Mouse (Mus musculus): ENCODE measurements at regions not wholly inside any gene's neighbourhood (a gene's known extent, or its start where the extent isn't known, plus 50 kb on each side); places are given as distances from the start of the nearest gene placed in this dataset.

DNA sequence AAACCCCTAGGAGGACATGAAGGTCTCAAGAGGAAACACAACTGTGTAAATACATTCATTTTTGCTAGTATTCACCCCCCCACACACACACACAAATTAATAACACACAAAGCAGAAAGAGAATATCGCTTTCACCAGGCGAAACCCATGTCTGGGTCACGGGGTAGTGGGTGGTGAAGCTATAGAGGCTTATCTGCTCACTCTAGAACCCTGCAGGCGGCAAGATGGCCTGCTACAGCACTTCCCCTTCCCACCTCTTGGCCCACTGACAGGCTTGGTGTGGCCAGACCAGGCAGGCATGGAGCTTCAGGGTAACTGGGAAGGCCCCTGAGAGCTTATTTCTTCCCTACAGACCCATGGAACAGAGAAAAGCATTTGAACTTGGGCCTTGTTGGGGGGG lies 119.6 kb downstream of the 2410131K14Rik start:
- WGBS, result 73% methylated on average over 4 of the region's 4 CpGs
- DNase-seq (ENCODE audit: low read depth in 1 of 2, low spot score in 2 of 2), result no peak
- Histone ChIP-seq H3K27me3 (ENCODE audit: control insufficient read depth, insufficient read depth, low read length) (no peaks in the 10 kb centered on the region), H3K27ac (ENCODE audit: insufficient read depth, low read length) (no peak overlapping the region), H3K4me1 (ENCODE audit: control insufficient read depth, insufficient read depth, insufficient read length) (peaks cover 23% of the 10 kb centered on the region), H3K4me3 (ENCODE audit: extremely low read depth, insufficient read depth, insufficient read length) (no peak overlapping the region), H3K36me3 (ENCODE audit: control insufficient read depth, insufficient read depth, low read length) (no peaks in the 10 kb centered on the region)
- TF ChIP-seq POLR2A (IDR thresholded peaks at IDR 0.05; ENCODE audit: low read depth, low read length) (no peak), CTCF (IDR thresholded peaks at IDR 0.05; ENCODE audit: extremely low read depth, insufficient read depth, insufficient read length, insufficient replicate concordance) (no peak)

DNA sequence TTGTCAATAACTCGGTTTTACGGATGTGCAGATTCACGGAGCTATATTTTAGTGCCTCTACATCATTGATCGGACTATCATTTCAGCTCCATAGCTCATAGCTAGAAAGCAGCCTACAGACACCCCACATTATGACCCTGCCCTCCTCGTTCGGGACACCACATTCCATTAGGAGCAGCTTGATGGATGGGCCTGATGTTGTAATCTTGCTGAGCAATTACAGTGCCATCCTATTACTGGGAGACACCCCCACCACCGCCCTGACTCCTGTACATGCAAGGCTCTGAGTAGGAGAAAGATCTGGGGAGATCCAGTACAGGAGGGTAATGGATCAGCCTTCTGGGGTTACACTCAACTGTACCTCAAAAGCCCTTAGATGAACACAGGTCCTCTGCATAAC lies 120.2 kb downstream of the 2410131K14Rik start:
- TF ChIP-seq CTCF (IDR thresholded peaks at IDR 0.05; ENCODE audit: extremely low read depth, insufficient read depth, insufficient read length, insufficient replicate concordance) (no peak), POLR2A (IDR thresholded peaks at IDR 0.05; ENCODE audit: low read depth, low read length) (no peak)
- no peaks in the 10 kb centered on the region for H3K36me3 ChIP-seq (ENCODE audit: control insufficient read depth, insufficient read depth, low read length)
- DNase-seq (ENCODE audit: low read depth in 1 of 2, low spot score in 2 of 2), result no peak
- no peak overlapping the region for H3K4me3 ChIP-seq (ENCODE audit: extremely low read depth, insufficient read depth, insufficient read length)
- H3K4me1 ChIP-seq (ENCODE audit: control insufficient read depth, insufficient read depth, insufficient read length), result peaks cover 22% of the 10 kb centered on the region
- 93% methylated on average over 7 of the region's 7 CpGs for WGBS
- H3K27ac ChIP-seq (ENCODE audit: insufficient read depth, low read length), result no peak overlapping the region
- H3K27me3 ChIP-seq (ENCODE audit: control insufficient read depth, insufficient read depth, low read length), result no peaks in the 10 kb centered on the region

DNA sequence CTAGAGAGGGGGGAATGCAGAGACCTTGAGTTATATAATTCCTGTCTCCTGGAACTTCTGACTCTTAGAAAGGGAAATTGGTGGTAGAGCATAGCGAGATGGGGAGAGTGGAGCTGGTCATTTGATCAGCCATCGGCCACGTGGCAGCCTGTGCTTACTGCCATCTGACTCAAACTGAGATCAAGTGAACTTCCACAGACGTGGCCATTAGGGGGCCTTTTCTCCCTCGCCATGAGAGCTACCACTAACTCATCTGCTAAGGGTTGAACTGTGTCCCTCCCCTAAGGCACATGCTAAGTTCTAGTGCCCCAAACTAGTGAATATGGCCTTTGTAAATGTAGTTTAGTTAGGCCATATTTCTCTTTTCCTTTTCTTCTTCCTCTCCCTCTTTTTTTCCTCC lies 120.6 kb downstream of the 2410131K14Rik start:
- Histone ChIP-seq H3K27me3 (ENCODE audit: control insufficient read depth, insufficient read depth, low read length) (no peaks in the 10 kb centered on the region), H3K4me1 (ENCODE audit: control insufficient read depth, insufficient read depth, insufficient read length) (peaks cover 19% of the 10 kb centered on the region), H3K27ac (ENCODE audit: insufficient read depth, low read length) (no peak overlapping the region), H3K36me3 (ENCODE audit: control insufficient read depth, insufficient read depth, low read length) (no peaks in the 10 kb centered on the region), H3K4me3 (ENCODE audit: extremely low read depth, insufficient read depth, insufficient read length) (no peak overlapping the region)
- no peak for TF ChIP-seq CTCF (IDR thresholded peaks at IDR 0.05; ENCODE audit: extremely low read depth, insufficient read depth, insufficient read length, insufficient replicate concordance)
- no peak for TF ChIP-seq POLR2A (IDR thresholded peaks at IDR 0.05; ENCODE audit: low read depth, low read length)
- 68% methylated on average over 5 of the region's 5 CpGs for WGBS
- no peak for DNase-seq (ENCODE audit: low read depth in 1 of 2, low spot score in 2 of 2)

DNA sequence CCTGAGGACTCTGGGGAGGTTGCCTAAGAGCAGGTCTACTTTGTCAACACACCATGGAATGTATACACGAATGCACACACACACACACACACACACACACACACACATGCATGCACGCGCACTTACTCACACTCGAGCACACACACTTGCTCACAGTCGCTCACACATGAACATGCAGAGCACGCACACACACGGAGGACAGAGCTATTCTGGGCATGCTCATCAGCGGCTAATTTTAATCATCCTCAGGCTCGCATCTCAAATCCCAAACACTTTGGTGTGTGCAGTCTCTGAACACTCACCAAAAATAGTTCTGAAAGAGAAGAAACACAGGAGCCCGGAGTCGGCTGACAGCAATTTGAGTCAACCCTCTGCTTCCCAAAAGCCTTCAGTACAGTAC lies 122.0 kb downstream of the 2410131K14Rik start:
- no peak for DNase-seq (ENCODE audit: low read depth in 1 of 2, low spot score in 2 of 2)
- H3K4me3 ChIP-seq (ENCODE audit: extremely low read depth, insufficient read depth, insufficient read length), result no peak overlapping the region
- 92% methylated on average over 11 of the region's 11 CpGs for WGBS

DNA sequence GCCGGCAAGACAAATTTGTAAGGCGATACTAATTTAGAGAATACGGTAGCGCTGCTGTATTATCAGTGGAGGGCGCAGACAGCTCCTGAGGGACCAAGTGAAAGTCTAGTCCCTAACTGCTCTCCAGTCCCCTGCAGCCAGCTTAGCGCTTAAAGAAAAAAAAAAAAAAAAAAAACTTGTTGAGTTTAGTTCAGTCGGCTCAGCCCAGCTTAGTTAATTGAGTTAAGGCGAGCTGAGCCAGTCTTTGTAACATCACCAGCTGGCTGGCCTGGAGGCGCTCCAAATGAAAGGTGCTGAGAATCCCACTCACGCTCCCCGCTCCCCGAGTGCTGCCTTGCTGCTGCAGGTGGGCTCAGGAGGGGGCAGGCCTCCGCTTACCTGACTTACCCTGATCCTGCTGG lies 128.6 kb downstream of the 2410131K14Rik start:
- Histone ChIP-seq H3K27ac (ENCODE audit: insufficient read depth, low read length) (no peak overlapping the region), H3K4me1 (ENCODE audit: control insufficient read depth, insufficient read depth, insufficient read length) (peaks cover 11% of the 10 kb centered on the region), H3K36me3 (ENCODE audit: control insufficient read depth, insufficient read depth, low read length) (no peaks in the 10 kb centered on the region), H3K4me3 (ENCODE audit: extremely low read depth, insufficient read depth, insufficient read length) (no peak overlapping the region), H3K27me3 (ENCODE audit: control insufficient read depth, insufficient read depth, low read length) (no peaks in the 10 kb centered on the region)
- no peak for TF ChIP-seq POLR2A (IDR thresholded peaks at IDR 0.05; ENCODE audit: low read depth, low read length)
- 64% methylated on average over 13 of the region's 13 CpGs for WGBS
- DNase-seq (ENCODE audit: low read depth in 1 of 2, low spot score in 2 of 2), result no peak

More for the DNA sequence above, 122.0 kb downstream of the 2410131K14Rik start:
- no peak for TF ChIP-seq POLR2A (IDR thresholded peaks at IDR 0.05; ENCODE audit: low read depth, low read length)
- TF ChIP-seq CTCF (IDR thresholded peaks at IDR 0.05; ENCODE audit: extremely low read depth, insufficient read depth, insufficient read length, insufficient replicate concordance), result no peak
- peaks cover 6% of the 10 kb centered on the region for H3K4me1 ChIP-seq (ENCODE audit: control insufficient read depth, insufficient read depth, insufficient read length)
- H3K27me3 ChIP-seq (ENCODE audit: control insufficient read depth, insufficient read depth, low read length), result no peaks in the 10 kb centered on the region
- no peak overlapping the region for H3K27ac ChIP-seq (ENCODE audit: insufficient read depth, low read length)
- H3K36me3 ChIP-seq (ENCODE audit: control insufficient read depth, insufficient read depth, low read length), result no peaks in the 10 kb centered on the region

DNA sequence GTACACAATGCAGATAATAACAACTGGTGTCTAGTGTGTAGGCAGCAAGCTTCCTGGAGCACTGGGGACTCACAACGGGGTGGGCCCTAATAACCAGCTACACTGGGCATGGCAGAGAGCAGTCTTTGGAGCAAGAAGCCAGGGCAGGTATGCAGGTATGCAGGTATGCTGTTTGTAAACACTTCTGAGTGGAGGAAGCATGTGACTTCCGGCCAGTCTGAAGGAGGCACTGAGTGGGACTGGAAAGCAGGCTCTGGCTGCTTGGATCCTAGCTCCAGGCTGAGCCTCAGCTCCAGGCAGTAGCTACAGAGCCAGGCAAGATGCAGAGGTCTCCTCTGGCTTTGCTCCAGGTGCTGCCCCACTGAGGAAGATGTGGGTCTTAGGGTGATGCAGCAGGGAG lies 129.9 kb downstream of the 2410131K14Rik start:
- peaks cover 11% of the 10 kb centered on the region for H3K4me1 ChIP-seq (ENCODE audit: control insufficient read depth, insufficient read depth, insufficient read length)
- H3K36me3 ChIP-seq (ENCODE audit: control insufficient read depth, insufficient read depth, low read length), result no peaks in the 10 kb centered on the region
- TF ChIP-seq CTCF (IDR thresholded peaks at IDR 0.05; ENCODE audit: extremely low read depth, insufficient read depth, insufficient read length, insufficient replicate concordance) (no peak), POLR2A (IDR thresholded peaks at IDR 0.05; ENCODE audit: low read depth, low read length) (no peak)
- H3K4me3 ChIP-seq (ENCODE audit: extremely low read depth, insufficient read depth, insufficient read length), result no peak overlapping the region
- H3K27me3 ChIP-seq (ENCODE audit: control insufficient read depth, insufficient read depth, low read length), result no peaks in the 10 kb centered on the region
- 75% methylated on average over 2 of the region's 2 CpGs for WGBS
- no peak for DNase-seq (ENCODE audit: low read depth in 1 of 2, low spot score in 2 of 2)
- H3K27ac ChIP-seq (ENCODE audit: insufficient read depth, low read length), result no peak overlapping the region

DNA sequence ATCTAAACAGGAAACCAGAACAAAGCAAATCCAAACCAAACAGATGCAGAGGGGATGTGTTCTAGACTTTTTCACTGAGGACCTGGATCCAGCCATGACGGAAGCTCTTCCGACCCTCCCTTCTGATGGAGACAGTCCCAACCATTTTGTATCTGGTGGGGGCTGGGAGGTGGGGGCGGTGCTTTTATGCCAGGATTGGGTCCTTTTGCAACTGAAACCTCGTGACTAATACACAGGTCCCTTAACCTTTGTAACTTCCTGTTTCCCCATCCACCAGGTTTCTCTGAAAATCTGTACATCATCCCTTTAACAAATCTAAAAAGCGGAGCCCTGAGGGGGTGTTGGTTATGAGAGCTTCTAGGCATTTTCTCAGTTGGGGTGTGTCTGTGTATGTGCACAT lies 130.9 kb downstream of the 2410131K14Rik start:
- Histone ChIP-seq H3K27me3 (ENCODE audit: control insufficient read depth, insufficient read depth, low read length) (no peaks in the 10 kb centered on the region), H3K27ac (ENCODE audit: insufficient read depth, low read length) (no peak overlapping the region)

More for the DNA sequence above, 130.9 kb downstream of the 2410131K14Rik start:
- Histone ChIP-seq H3K36me3 (ENCODE audit: control insufficient read depth, insufficient read depth, low read length) (no peaks in the 10 kb centered on the region), H3K4me1 (ENCODE audit: control insufficient read depth, insufficient read depth, insufficient read length) (peaks cover 11% of the 10 kb centered on the region), H3K4me3 (ENCODE audit: extremely low read depth, insufficient read depth, insufficient read length) (no peak overlapping the region)
- WGBS, result 45% methylated on average over 5 of the region's 5 CpGs
- TF ChIP-seq CTCF (IDR thresholded peaks at IDR 0.05; ENCODE audit: extremely low read depth, insufficient read depth, insufficient read length, insufficient replicate concordance), result no peak
- no peak for TF ChIP-seq POLR2A (IDR thresholded peaks at IDR 0.05; ENCODE audit: low read depth, low read length)
- no peak for DNase-seq (ENCODE audit: low read depth in 1 of 2, low spot score in 2 of 2)
